Mouse (Mus musculus): Measurements from ENCODE around the gene Slc25a17. TPM values are rescaled to one million over a fixed set of nuclear protein-coding genes. Genes with fewer than 3 reads are reported as not detected.

Gene Slc25a17
- total RNA-seq, 1 experiment, result 86.3 TPM

DNA sequence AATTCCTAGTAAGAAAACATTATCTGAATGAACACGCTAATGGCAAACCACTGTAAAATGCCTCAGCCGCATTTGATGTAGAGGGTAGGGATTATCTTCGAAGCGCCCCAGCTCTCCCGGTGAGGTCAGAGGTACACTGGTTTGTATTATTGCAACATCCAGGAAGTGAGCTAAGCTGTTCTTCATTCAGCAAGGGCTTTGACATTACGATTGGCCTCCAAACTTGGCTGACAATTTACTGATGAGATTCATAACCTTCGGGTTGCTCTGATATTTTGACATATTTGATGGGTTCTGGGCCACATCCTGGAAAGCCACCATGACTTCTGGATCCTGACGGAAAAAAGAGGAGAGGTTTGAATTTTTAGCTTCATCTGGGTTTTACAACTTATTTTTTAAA is 4.6 kb upstream of the Slc25a17 start:
- Histone ChIP-seq H3K4me3 (ENCODE audit: insufficient read depth in 1 of 2, low read depth in 1 of 2, low read length in 2 of 2, poor library complexity in 1 of 2, severe bottlenecking in 1 of 2) (no peak overlapping the region), H3K27ac (ENCODE audit: insufficient read depth, low read depth, low read length, poor library complexity, severe bottlenecking) (no peak overlapping the region), H3K4me1 (ENCODE audit: control insufficient read depth in 2 of 2, insufficient read depth in 2 of 2, low read length in 2 of 2, poor library complexity in 1 of 2) (peaks cover 0 to 3% of the 10 kb centered on the region in 2 experiments; a peak in 2 of 4 replicates), H3K9me3 (ENCODE audit: control insufficient read depth, insufficient read depth, low read depth, low read length) (no peaks in the 10 kb centered on the region), H3K36me3 (ENCODE audit: control insufficient read depth, insufficient read depth, low read length, poor library complexity, severe bottlenecking) (peaks cover 33% of the 10 kb centered on the region), H3K9ac (ENCODE audit: insufficient read depth, low read depth, low read length, poor library complexity, severe bottlenecking) (no peak overlapping the region)
- no peak for DNase-seq (ENCODE audit: low read depth, low spot score)
- in situ Hi-C loops (cut with MboI; ENCODE audit: low sequenced_read_pairs in 2 of 2, unreplicated experiment in 2 of 2), result no loop called here
- TF ChIP-seq HCFC1 (IDR thresholded peaks at IDR 0.05; ENCODE audit: borderline replicate concordance, insufficient read depth, low read length) (no peak), ZC3H11A (IDR thresholded peaks at IDR 0.05; ENCODE audit: borderline replicate concordance, low read depth, low read length) (no peak), MAFK (IDR thresholded peaks at IDR 0.05; ENCODE audit: insufficient read depth, low read depth, low read length) (no peak), CHD2 (IDR thresholded peaks at IDR 0.05; ENCODE audit: low read depth, low read length) (no peak), ZNF384 (IDR thresholded peaks at IDR 0.05; ENCODE audit: low read depth, low read length) (no peak)

DNA sequence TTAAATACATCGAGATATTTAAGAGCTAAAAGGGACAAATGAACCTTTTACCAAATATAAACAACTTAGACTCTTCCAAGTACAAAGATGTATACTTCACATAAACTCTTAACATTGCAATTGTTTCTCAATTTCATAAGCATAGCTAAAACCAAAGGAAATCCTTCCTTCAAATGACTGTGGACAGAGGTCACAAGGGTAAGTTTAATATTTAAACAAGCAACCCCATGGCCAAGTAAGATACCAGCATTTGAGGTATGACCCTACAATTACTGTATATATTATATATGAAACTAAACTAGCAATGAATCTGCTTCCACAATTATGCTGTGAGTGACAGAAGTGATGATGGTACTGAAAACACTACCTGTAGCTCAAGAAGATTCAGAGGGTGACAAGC is 3.7 kb upstream of the Slc25a17 start:
- DNase-seq (ENCODE audit: low read depth, low spot score), result no peak
- in situ Hi-C loops (cut with MboI; ENCODE audit: low sequenced_read_pairs in 2 of 2, unreplicated experiment in 2 of 2), result no loop called here
- Histone ChIP-seq H3K9ac (ENCODE audit: insufficient read depth, low read depth, low read length, poor library complexity, severe bottlenecking) (no peak overlapping the region), H3K4me1 (ENCODE audit: control insufficient read depth in 2 of 2, insufficient read depth in 2 of 2, low read length in 2 of 2, poor library complexity in 1 of 2) (peaks cover 3% of the 10 kb centered on the region in 2 experiments; a peak in 3 of 4 replicates), H3K27ac (ENCODE audit: insufficient read depth, low read depth, low read length, poor library complexity, severe bottlenecking) (no peak overlapping the region), H3K4me3 (ENCODE audit: insufficient read depth in 1 of 2, low read depth in 1 of 2, low read length in 2 of 2, poor library complexity in 1 of 2, severe bottlenecking in 1 of 2) (no peak overlapping the region), H3K9me3 (ENCODE audit: control insufficient read depth, insufficient read depth, low read depth, low read length) (no peaks in the 10 kb centered on the region), H3K36me3 (ENCODE audit: control insufficient read depth, insufficient read depth, low read length, poor library complexity, severe bottlenecking) (peaks cover 29% of the 10 kb centered on the region)
- TF ChIP-seq CHD2 (IDR thresholded peaks at IDR 0.05; ENCODE audit: low read depth, low read length) (no peak), ZNF384 (IDR thresholded peaks at IDR 0.05; ENCODE audit: low read depth, low read length) (no peak)

DNA sequence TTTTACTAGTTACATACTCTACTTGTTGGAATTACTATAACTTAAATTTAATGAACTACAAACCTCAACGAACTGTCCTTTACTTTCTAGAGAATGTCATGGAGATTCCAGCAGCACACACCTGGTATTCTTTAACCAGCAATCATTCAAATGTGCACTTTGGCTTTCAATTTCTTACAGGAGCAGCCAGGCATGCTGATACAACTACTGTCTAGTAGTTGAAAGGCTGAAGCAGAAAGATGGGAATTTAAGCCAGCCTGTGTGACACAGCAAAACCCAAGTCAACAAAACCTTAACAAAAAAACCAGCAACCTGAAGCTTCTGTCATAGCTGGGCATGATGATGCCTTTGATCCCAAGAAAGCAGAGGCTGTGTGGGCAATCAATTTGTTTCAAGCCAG is 1.9 kb upstream of the Slc25a17 start:
- Histone ChIP-seq H3K9me3 (ENCODE audit: control insufficient read depth, insufficient read depth, low read depth, low read length) (no peaks in the 10 kb centered on the region), H3K9ac (ENCODE audit: insufficient read depth, low read depth, low read length, poor library complexity, severe bottlenecking) (no peak overlapping the region), H3K27ac (ENCODE audit: insufficient read depth, low read depth, low read length, poor library complexity, severe bottlenecking) (no peak overlapping the region), H3K36me3 (ENCODE audit: control insufficient read depth, insufficient read depth, low read length, poor library complexity, severe bottlenecking) (peaks cover 23% of the 10 kb centered on the region), H3K4me3 (ENCODE audit: insufficient read depth in 1 of 2, low read depth in 1 of 2, low read length in 2 of 2, poor library complexity in 1 of 2, severe bottlenecking in 1 of 2) (no peak overlapping the region), H3K4me1 (ENCODE audit: control insufficient read depth in 2 of 2, insufficient read depth in 2 of 2, low read length in 2 of 2, poor library complexity in 1 of 2) (peaks cover 3 to 4% of the 10 kb centered on the region in 2 experiments; a peak in 3 of 4 replicates)
- TF ChIP-seq ZNF384 (IDR thresholded peaks at IDR 0.05; ENCODE audit: low read depth, low read length), result no peak
- no peak for TF ChIP-seq MAFK (IDR thresholded peaks at IDR 0.05; ENCODE audit: insufficient read depth, low read depth, low read length)
- TF ChIP-seq ZC3H11A (IDR thresholded peaks at IDR 0.05; ENCODE audit: borderline replicate concordance, low read depth, low read length), result no peak
- no peak for TF ChIP-seq CHD2 (IDR thresholded peaks at IDR 0.05; ENCODE audit: low read depth, low read length)
- TF ChIP-seq HCFC1 (IDR thresholded peaks at IDR 0.05; ENCODE audit: borderline replicate concordance, insufficient read depth, low read length), result no peak
- DNase-seq (ENCODE audit: low read depth, low spot score), result no peak
- in situ Hi-C loops (cut with MboI; ENCODE audit: low sequenced_read_pairs in 2 of 2, unreplicated experiment in 2 of 2), result no loop called here

DNA sequence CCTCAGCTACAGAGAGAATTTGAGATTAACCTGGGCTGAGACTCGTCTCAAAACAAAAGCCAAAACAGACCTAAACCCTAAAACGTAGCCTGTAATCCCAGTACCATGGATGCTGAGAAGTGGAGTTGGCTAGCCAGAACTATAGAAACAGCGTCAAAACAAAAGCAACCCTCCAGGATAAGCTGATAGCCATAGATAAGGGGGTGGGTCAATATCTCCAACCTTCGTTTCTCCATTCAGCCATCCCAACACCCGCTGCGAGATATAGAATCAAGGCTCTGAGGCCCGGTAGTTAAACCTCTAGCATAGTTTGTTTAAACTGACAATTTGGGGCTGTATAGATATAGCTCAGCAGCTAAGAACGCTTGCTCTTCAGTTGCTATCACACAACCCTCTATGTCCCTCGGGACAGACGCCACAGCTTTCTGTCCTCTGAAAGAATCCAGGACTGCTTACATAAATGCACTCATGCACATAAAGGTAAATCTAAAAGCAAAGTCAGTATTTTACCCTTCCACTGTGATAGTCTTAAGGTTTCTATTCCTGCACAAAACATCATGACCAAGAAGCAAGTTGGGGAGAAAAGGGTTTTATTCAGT is 904 bp upstream of the Slc25a17 start:
- Histone ChIP-seq H3K9ac (ENCODE audit: insufficient read depth, low read depth, low read length, poor library complexity, severe bottlenecking) (no peak overlapping the region), H3K4me1 (ENCODE audit: control insufficient read depth in 2 of 2, insufficient read depth in 2 of 2, low read length in 2 of 2, poor library complexity in 1 of 2) (peaks cover 3 to 6% of the 10 kb centered on the region in 2 experiments; a peak in 3 of 4 replicates), H3K27ac (ENCODE audit: insufficient read depth, low read depth, low read length, poor library complexity, severe bottlenecking) (no peak overlapping the region; the same call in 1 of the 2 replicates), H3K36me3 (ENCODE audit: control insufficient read depth, insufficient read depth, low read length, poor library complexity, severe bottlenecking) (peaks cover 14% of the 10 kb centered on the region), H3K9me3 (ENCODE audit: control insufficient read depth, insufficient read depth, low read depth, low read length) (no peaks in the 10 kb centered on the region), H3K4me3 (ENCODE audit: insufficient read depth in 1 of 2, low read depth in 1 of 2, low read length in 2 of 2, poor library complexity in 1 of 2, severe bottlenecking in 1 of 2) (no peak overlapping the region)
- in situ Hi-C loops (cut with MboI; ENCODE audit: low sequenced_read_pairs in 2 of 2, unreplicated experiment in 2 of 2), result no loop called here
- DNase-seq (ENCODE audit: low read depth, low spot score), result no peak
- TF ChIP-seq CHD2 (IDR thresholded peaks at IDR 0.05; ENCODE audit: low read depth, low read length), result no peak
- no peak for TF ChIP-seq ZNF384 (IDR thresholded peaks at IDR 0.05; ENCODE audit: low read depth, low read length)
- no peak for TF ChIP-seq ZC3H11A (IDR thresholded peaks at IDR 0.05; ENCODE audit: borderline replicate concordance, low read depth, low read length)
- TF ChIP-seq MAFK (IDR thresholded peaks at IDR 0.05; ENCODE audit: insufficient read depth, low read depth, low read length), result no peak
- no peak for TF ChIP-seq HCFC1 (IDR thresholded peaks at IDR 0.05; ENCODE audit: borderline replicate concordance, insufficient read depth, low read length)

DNA sequence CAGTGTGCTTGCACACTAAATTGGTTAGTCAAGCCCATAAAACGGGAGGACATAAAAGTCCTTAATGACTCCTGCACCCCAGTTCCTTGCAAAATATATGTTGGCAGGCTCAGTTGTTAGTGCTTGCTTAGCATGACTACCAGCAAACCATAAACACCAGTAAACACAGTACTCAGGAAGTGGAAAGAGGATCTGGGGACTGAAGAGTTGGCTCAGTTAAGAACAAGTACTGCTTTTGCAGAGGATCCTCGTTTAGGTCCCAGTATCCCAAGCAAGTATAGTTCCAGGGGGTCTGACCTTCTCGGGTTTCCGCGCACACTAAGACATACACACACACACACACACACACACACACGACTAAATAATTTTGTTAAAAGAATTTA is 401 bp upstream of the Slc25a17 start:
- no peaks in the 10 kb centered on the region for H3K9me3 ChIP-seq (ENCODE audit: control insufficient read depth, insufficient read depth, low read depth, low read length)
- no peak overlapping the region for H3K27ac ChIP-seq (ENCODE audit: insufficient read depth, low read depth, low read length, poor library complexity, severe bottlenecking)
- H3K36me3 ChIP-seq (ENCODE audit: control insufficient read depth, insufficient read depth, low read length, poor library complexity, severe bottlenecking), result peaks cover 10% of the 10 kb centered on the region; the same call in 1 of the 2 replicates
- H3K4me1 ChIP-seq (ENCODE audit: control insufficient read depth in 2 of 2, insufficient read depth in 2 of 2, low read length in 2 of 2, poor library complexity in 1 of 2), result peaks cover 3 to 6% of the 10 kb centered on the region in 2 experiments; a peak in 3 of 4 replicates
- in situ Hi-C loops (cut with MboI; ENCODE audit: low sequenced_read_pairs in 2 of 2, unreplicated experiment in 2 of 2), result no loop called here
- DNase-seq (ENCODE audit: low read depth, low spot score), result no peak
- H3K9ac ChIP-seq (ENCODE audit: insufficient read depth, low read depth, low read length, poor library complexity, severe bottlenecking), result no peak overlapping the region
- no peak for TF ChIP-seq MAFK (IDR thresholded peaks at IDR 0.05; ENCODE audit: insufficient read depth, low read depth, low read length)
- no peak for TF ChIP-seq ZNF384 (IDR thresholded peaks at IDR 0.05; ENCODE audit: low read depth, low read length)
- TF ChIP-seq HCFC1 (IDR thresholded peaks at IDR 0.05; ENCODE audit: borderline replicate concordance, insufficient read depth, low read length), result no peak
- no peak for TF ChIP-seq ZC3H11A (IDR thresholded peaks at IDR 0.05; ENCODE audit: borderline replicate concordance, low read depth, low read length)
- no peak for TF ChIP-seq CHD2 (IDR thresholded peaks at IDR 0.05; ENCODE audit: low read depth, low read length)
- H3K4me3 ChIP-seq (ENCODE audit: insufficient read depth in 1 of 2, low read depth in 1 of 2, low read length in 2 of 2, poor library complexity in 1 of 2, severe bottlenecking in 1 of 2), result peak overlapping the region in 1 of 2 experiments; percentile 95; a peak in 2 of 4 replicates

Data from ES-E14 (cell line).